Mouse (Mus musculus) bone marrow macrophage, adult 2 months (primary cell): ENCODE measurements around the gene Rnps1.

ENCODE experiments used
- CTCF ChIP-seq: IDR thresholded peaks from 2 replicates; pipeline ENCODE4 v1.5.1; 2012; ENCODE audit warnings: low read depth, mild to moderate bottlenecking, low read length, moderate library complexity
- POLR2A ChIP-seq: IDR thresholded peaks from 2 replicates; pipeline ENCODE4 v1.6.1; 2012; ENCODE audit warnings: mild to moderate bottlenecking, low read depth, low read length, borderline replicate concordance

DNA sequence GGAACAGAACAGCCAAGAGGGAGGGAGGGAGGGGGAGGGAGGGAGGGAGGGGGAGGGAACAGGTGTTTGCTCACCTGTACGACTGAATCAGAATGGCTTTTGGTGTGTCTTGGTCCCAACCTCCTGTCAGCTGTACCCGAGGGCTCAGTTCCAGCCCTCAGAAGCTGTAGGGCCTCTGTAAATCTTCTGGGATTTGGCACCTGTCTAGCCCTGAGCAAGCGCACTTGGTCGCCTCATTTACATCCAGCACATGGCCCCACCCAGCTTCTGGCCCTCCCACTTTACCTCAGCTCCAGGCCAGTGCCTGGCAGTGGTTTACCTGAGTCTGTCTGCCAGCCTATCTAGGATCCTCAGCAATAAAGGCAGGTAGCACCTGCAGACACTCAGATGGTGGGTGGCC is 20.8 kb upstream of the Rnps1 start:
- no peak for TF ChIP-seq POLR2A
- no peak for TF ChIP-seq CTCF
